Mouse (Mus musculus) hindbrain, embryonic 16.5 days (tissue): ENCODE measurements at regions not wholly inside any gene's neighbourhood (a gene's known extent, or its start where the extent isn't known, plus 50 kb on each side); places are given as distances from the start of the nearest gene placed in this dataset.
A peak's percentile ranks its signal among the peaks of the same experiment; 100 is the strongest.

ENCODE experiments used
- ATAC-seq: fragments of 200-750 bp; cut with Nextera tagmentation; 2 replicates; pipeline ENCODE4 v1.8.0; 2017; ENCODE audit warnings: moderate TSS enrichment, moderate library complexity
- H3K27ac ChIP-seq: fragments of 300-500 bp; sonication (generic); 2 replicates; pipeline ENCODE4 v1.5.1; 2014; ENCODE audit warnings: low read depth, mild to moderate bottlenecking, control low read depth, low read length, moderate library complexity
- H3K27me3 ChIP-seq: fragments of 300-500 bp; sonication (generic); replicated peaks from 2 replicates; pipeline ENCODE4 v1.6.1; 2014; ENCODE audit warnings: low read length; ENCODE audit not compliant: control insufficient read depth, insufficient read depth
- H3K36me3 ChIP-seq: fragments of 300-500 bp; sonication (generic); 2 replicates; pipeline ENCODE4 v1.6.1; 2014; ENCODE audit warnings: mild to moderate bottlenecking, low read length, moderate library complexity, mixed read lengths; ENCODE audit not compliant: control insufficient read depth, insufficient read depth
- H3K4me1 ChIP-seq: fragments of 300-500 bp; sonication (generic); 2 replicates; pipeline ENCODE4 v1.6.1; 2014; ENCODE audit warnings: low read depth, low read length; ENCODE audit not compliant: control insufficient read depth, insufficient read depth
- H3K4me2 ChIP-seq: fragments of 300-500 bp; sonication (generic); 2 replicates; pipeline ENCODE4 v1.6.1; 2014; ENCODE audit warnings: mild to moderate bottlenecking, low read length, control low read depth, moderate library complexity
- H3K4me3 ChIP-seq: fragments of 300-500 bp; sonication (generic); 2 replicates; pipeline ENCODE4 v1.5.1; 2014; ENCODE audit warnings: mild to moderate bottlenecking, low read length, control low read depth, moderate library complexity
- H3K9ac ChIP-seq: fragments of 300-500 bp; sonication (generic); 2 replicates; pipeline ENCODE4 v1.6.1; 2014; ENCODE audit warnings: low read depth, mild to moderate bottlenecking, control low read depth, low read length, moderate library complexity
- H3K9me3 ChIP-seq: fragments of 300-500 bp; sonication (generic); 2 replicates; pipeline ENCODE4 v1.6.1; 2014; ENCODE audit warnings: mild to moderate bottlenecking, low read length, moderate library complexity; ENCODE audit not compliant: control insufficient read depth
- WGBS: fragments of 180-500 bp; shearing (Covaris S2); extraction: QIAGEN DNeasy Blood & Tissue Kit; methylation state at CpG from one replicate; pipeline ENCODE4 v1.1.7; 2014; 5-methylcytosine and 5-hydroxymethylcytosine counted together

DNA sequence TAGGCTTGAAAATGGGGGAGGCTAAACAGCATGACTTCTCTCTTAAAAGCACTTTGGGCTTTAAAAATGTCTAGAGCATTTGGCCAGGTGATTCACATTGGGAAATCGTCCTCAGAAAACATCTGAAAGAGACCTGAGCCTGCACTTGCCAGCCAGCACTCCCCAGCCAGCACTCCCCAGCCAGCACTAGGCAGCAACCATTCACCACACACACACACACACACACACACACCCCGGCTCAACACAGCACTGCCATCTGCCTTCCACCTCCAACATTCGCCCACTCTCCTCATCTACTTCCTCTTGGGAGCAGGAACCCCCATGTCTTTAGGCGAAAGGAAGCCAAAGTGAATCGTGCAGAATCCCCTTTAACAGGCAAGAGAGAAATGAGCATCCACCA is 85.4 kb downstream of the Atp23 start:
- no peak for ATAC-seq
- Histone ChIP-seq H3K4me3 (no peak overlapping the region), H3K27ac (no peak overlapping the region), H3K27me3 (no peaks in the 10 kb centered on the region), H3K36me3 (no peaks in the 10 kb centered on the region), H3K9ac (no peak overlapping the region), H3K4me2 (no peak overlapping the region), H3K4me1 (no peaks in the 10 kb centered on the region; the same call in 1 of the 2 replicates), H3K9me3 (no peaks in the 10 kb centered on the region)
- 83% methylated on average over 5 of the region's 5 CpGs for WGBS

GRCm38 (mm10) chr10:126814968-126815367 is 86.2 kb downstream of the Atp23 start:
- H3K36me3 ChIP-seq: no peaks in the 10 kb centered on the region
- no peaks in the 10 kb centered on the region for H3K27me3 ChIP-seq
- no peak for ATAC-seq
- 91% methylated on average over 18 of the region's 18 CpGs for WGBS
- no peak overlapping the region for H3K4me2 ChIP-seq
- no peak overlapping the region for H3K4me3 ChIP-seq
- H3K4me1 ChIP-seq: peaks cover 3% of the 10 kb centered on the region
- no peak overlapping the region for H3K27ac ChIP-seq
- no peak overlapping the region for H3K9ac ChIP-seq
- no peaks in the 10 kb centered on the region for H3K9me3 ChIP-seq

DNA sequence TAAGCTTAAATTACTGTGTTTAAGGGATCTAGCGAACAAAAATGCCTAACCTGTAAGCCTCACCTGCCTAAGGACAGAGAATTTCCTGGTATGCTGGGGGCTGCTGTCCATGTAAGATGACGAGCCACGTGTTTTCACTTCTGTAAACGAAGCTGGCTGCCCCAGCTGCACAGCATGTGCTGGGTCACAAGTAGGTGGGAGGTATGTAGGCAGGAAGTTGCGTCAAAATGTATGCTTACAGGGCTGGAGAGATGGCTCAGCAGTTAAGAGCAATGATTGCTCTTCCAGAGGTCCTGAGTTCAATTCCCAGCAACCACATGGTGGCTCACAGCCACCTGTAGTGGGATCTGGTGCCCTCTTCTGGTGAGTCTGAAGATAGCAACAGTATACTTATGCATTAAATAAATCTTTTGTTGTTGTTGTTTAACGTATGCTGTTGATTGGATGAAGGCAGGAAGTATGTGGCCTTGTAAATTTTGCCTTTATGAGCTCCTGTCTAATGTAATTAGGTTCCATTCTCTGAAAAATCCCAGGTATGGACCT is 88.0 kb downstream of the Atp23 start:
- H3K9ac ChIP-seq: no peak overlapping the region
- no peaks in the 10 kb centered on the region for H3K27me3 ChIP-seq
- no peak for ATAC-seq
- H3K4me2 ChIP-seq: no peak overlapping the region
- no peaks in the 10 kb centered on the region for H3K9me3 ChIP-seq
- peaks cover 3% of the 10 kb centered on the region for H3K4me1 ChIP-seq
- WGBS: 90% methylated on average over 6 of the region's 6 CpGs
- no peak overlapping the region for H3K4me3 ChIP-seq
- H3K27ac ChIP-seq: no peak overlapping the region
- no peaks in the 10 kb centered on the region for H3K36me3 ChIP-seq

GRCm38 (mm10) chr10:126812243-126812755 is 88.9 kb downstream of the Atp23 start:
- H3K9me3 ChIP-seq: no peaks in the 10 kb centered on the region
- H3K27me3 ChIP-seq: no peaks in the 10 kb centered on the region
- no peak overlapping the region for H3K4me3 ChIP-seq
- WGBS: 62% methylated on average over 7 of the region's 7 CpGs
- no peaks in the 10 kb centered on the region for H3K36me3 ChIP-seq
- no peak overlapping the region for H3K9ac ChIP-seq
- ATAC-seq: no peak
- peaks cover 3% of the 10 kb centered on the region for H3K4me1 ChIP-seq
- H3K27ac ChIP-seq: peak overlapping the region; percentile 29; the same call in 1 of the 2 replicates
- no peak overlapping the region for H3K4me2 ChIP-seq

- Histone ChIP-seq H3K9me3 (no peaks in the 10 kb centered on the region), H3K4me1 (peaks cover 3% of the 10 kb centered on the region), H3K36me3 (no peaks in the 10 kb centered on the region), H3K9ac (no peak overlapping the region), H3K27ac (peak overlapping the region; percentile 8; the same call in 1 of the 2 replicates), H3K27me3 (no peaks in the 10 kb centered on the region), H3K4me2 (peak overlapping the region; percentile 53), H3K4me3 (no peak overlapping the region)
- WGBS: 58% methylated on average over 11 of the region's 11 CpGs
- peak; percentile 66 for ATAC-seq
Measured at GRCm38 (mm10) chr10:126810346-126811095, 90.6 kb downstream of the Atp23 start.

- peak; percentile 72 for ATAC-seq
- no peaks in the 10 kb centered on the region for H3K36me3 ChIP-seq
- peak overlapping the region; percentile 25 for H3K4me3 ChIP-seq
- H3K27me3 ChIP-seq: no peaks in the 10 kb centered on the region
- H3K4me2 ChIP-seq: peak overlapping the region; percentile 53
- H3K4me1 ChIP-seq: peaks cover 3% of the 10 kb centered on the region
- H3K27ac ChIP-seq: peak overlapping the region; percentile 57
- 37% methylated on average over 17 of the region's 17 CpGs for WGBS
- peak overlapping the region; percentile 55; the same call in 1 of the 2 replicates for H3K9ac ChIP-seq
- no peaks in the 10 kb centered on the region for H3K9me3 ChIP-seq
Measured at GRCm38 (mm10) chr10:126809587-126809986, 91.6 kb downstream of the Atp23 start.

- H3K36me3 ChIP-seq: no peaks in the 10 kb centered on the region
- no peak overlapping the region for H3K9ac ChIP-seq
- no peak overlapping the region for H3K27ac ChIP-seq
- no peak overlapping the region for H3K4me2 ChIP-seq
- H3K9me3 ChIP-seq: no peaks in the 10 kb centered on the region
- WGBS: 89% methylated on average over 4 of the region's 4 CpGs
- H3K27me3 ChIP-seq: no peaks in the 10 kb centered on the region
- ATAC-seq: no peak
- H3K4me3 ChIP-seq: no peak overlapping the region
- H3K4me1 ChIP-seq: peaks cover 3% of the 10 kb centered on the region
Measured at GRCm38 (mm10) chr10:126806881-126807280, 94.3 kb downstream of the Atp23 start.

- no peak overlapping the region for H3K9ac ChIP-seq
- H3K9me3 ChIP-seq: no peaks in the 10 kb centered on the region
- 84% methylated on average over 4 of the region's 4 CpGs for WGBS
- no peak overlapping the region for H3K4me2 ChIP-seq
- no peaks in the 10 kb centered on the region for H3K36me3 ChIP-seq
- no peak overlapping the region for H3K27ac ChIP-seq
- H3K4me3 ChIP-seq: no peak overlapping the region
- H3K4me1 ChIP-seq: no peaks in the 10 kb centered on the region
- no peaks in the 10 kb centered on the region for H3K27me3 ChIP-seq
- no peak for ATAC-seq
Measured at GRCm38 (mm10) chr10:126802732-126803131, 98.4 kb downstream of the Atp23 start.

- no peaks in the 10 kb centered on the region for H3K4me1 ChIP-seq
- no peak for ATAC-seq
- 57% methylated on average over 4 of the region's 4 CpGs for WGBS
Measured at GRCm38 (mm10) chr10:126799393-126799792, 101.8 kb downstream of the Atp23 start.

More at GRCm38 (mm10) chr10:126799393-126799792, 101.8 kb downstream of the Atp23 start:
- Histone ChIP-seq H3K4me2 (no peak overlapping the region), H3K9me3 (no peaks in the 10 kb centered on the region), H3K4me3 (no peak overlapping the region), H3K36me3 (no peaks in the 10 kb centered on the region), H3K27ac (no peak overlapping the region), H3K9ac (no peak overlapping the region), H3K27me3 (no peaks in the 10 kb centered on the region)
